Mouse (Mus musculus) frontal cortex, postnatal 25 days (tissue): ENCODE data around the gene Myo1b.

ENCODE experiments used
- DNase-seq, 2 experiments: peaks; one replicate each; pipeline ENCODE4 v3.0.0; 2022; ENCODE audit warnings: low spot score in 2 of 2

Myo1b gene

DNA sequence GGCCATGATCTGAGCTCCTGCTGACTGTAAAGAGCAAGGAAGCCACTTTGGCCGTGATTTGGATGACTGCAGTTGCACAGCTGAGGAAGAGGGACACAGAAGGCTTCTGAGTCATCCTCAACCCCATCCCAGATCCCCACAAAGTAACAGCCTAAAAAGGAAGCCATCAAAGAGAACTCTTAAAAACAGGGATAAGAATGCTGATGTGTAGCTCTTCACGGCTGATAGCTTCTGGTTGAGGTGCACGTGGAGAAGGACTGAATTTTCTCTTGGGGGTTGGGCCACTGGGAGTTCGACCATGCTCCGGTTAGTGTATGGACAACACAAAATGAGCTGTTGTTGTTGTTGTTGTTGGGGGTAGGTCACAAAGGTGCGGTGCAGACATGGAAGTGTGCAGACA is 181.2 kb downstream of the Myo1b start:
- no peak for DNase-seq

DNA sequence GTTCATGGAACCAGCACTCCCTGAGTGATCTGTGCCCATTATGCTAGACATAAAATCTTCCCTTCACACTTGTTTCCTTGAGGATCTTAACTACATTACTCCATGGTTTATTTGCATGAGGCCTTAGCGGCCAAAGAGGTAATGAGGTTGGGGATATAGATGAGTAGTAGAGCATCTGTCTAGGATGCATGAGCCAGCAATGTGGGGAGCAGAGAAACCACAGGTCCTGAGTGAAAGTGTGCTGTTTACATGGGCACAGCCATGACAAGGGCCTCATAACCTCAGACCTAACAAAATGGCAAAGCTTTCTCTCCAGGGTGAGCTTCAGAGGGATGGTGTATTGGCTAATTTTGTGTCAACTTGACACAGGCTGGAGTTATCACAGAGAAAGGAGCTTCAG is 186.5 kb downstream of the Myo1b start:
- DNase-seq = no peak

DNA sequence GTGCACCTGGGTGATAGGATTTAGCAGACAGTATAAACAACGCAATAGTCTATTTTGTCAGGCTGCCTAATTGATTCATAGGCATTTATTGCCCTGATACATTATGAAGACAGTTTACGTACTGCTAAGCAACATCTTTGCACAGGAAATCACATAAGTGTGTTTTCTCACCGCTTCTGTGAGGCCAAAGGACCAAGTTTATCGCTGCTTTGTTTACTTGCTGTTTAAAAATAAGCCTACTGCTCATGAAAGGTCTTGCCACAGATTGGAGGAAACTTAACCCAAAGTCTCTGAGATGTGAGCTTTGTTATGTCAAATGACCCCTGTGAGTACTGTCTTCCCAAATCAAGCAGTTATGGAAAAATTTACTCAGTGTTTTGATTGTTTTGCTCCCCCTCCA is 187.1 kb downstream of the Myo1b start:
- no peak for DNase-seq

DNA sequence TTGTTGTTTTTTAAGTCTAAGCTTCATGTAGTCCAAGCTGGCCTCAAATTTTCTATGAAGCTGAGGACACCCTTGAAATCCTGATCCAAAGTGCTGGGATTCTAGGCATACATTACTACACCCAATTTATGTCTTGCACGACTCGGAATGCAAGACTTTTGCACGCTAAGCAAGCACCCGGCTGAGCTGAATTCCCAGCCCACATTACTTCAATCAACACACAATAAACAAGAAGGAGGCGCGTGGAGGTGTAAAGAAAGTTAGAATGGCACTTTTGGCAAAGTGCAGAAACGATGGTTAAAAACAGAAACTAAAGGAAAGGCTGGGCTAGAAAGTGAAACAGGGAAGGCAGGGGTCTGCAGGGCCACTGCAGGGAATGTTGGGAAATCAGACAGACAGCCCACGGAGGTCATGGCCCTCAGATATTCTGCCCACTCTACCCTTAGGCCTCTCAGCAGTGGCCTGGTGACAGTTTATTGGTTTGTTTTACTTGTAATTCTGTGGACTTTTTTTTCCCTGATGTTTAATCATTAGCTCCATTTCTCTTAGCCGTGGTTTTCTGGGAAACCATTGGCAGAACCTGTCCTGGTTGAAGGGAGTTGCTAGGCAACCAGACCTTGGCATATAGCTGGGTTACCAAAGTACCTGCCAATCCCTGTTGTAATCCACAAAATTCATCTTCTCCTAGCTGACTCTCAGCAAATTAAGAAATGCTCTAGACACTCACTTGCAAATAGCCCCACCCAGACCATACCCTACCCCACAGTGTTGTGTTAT is 195.8 kb downstream of the Myo1b start:
- DNase-seq = no peak

DNA sequence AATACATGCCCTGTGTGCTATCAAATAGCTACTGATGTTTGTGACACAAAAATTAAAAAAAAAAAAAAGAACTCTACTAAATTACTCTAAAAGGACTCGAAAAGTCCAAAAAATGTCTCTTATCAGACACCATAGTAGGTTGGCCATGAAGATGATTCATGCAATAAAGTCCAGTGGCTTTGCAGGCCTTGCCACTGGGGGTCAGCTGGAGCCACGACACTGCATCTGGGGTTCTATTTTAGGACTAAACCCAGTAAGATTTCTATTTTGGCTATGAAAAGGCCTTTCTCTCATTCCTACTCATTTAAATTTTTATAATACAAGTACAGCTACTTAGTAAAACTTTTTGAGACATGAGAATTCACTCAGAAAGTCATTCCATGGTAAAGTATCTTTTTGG is 205.0 kb downstream of the Myo1b start:
- no peak for DNase-seq

DNA sequence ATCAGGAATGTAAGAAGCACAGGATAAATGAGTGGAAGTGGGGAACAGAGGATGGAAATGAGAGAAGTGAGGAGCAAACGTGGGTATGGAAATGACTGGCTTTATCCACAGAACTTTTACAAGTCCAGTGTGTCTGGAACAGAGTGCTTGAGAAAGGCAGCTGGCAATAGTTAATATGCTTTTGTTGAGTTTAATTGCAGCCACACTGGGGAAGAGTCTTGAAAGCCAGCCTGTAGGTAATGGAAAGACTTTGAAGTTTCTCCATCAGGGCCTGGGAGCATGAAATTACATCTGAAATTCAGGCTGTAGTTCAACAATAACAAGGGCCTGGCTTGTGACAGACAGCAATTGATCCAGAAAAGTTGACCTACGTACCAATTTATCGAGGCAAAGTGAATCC is 209.8 kb downstream of the Myo1b start:
- DNase-seq = no peak

DNA sequence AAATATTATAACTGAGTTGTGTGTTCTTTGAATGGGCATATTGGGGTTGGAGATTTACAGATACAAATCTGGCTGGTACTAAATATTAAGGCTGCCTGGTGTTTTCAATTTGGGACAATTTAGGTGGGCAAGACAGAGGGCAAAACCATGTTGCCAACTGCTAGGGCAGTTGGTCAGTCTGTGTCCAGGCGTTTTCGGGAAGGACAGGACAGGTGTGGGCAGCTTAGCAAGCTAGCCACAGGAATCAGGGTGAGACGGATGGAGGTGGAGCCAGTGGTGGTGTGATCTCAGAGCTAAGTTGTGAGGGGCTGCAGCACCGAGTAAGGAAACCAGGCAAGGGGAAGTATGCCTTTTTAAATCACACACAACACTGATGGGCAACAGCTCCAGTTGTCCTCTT is 211.3 kb downstream of the Myo1b start:
- no peak for DNase-seq
